Mouse (Mus musculus): ENCODE results near the gene Kcnn3.

DNA sequence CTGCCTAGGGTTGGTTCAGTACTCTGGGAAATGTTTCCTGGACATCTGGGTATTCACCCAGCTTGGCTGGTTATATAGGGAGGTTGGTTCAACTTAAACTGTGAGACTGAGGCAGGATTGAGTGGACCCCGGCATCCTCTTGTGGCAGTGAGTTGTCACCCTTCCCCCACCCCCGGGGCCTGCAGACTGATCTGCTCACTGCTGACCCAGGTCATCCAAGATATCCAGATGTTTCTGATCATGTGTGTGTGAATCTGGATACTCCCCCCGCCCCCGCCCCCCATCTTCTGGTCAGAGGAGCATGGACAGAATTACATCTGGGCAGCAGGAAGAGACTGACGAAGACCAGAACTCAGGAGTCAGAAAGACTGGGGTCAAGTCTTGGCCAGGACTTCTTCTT, 45.4 kb downstream of the Kcnn3 start:
- TF ChIP-seq CTCF (IDR thresholded peaks at IDR 0.05; ENCODE audit: borderline replicate concordance, insufficient read depth, low read depth, low read length): no peak
- no peak for TF ChIP-seq POLR2A (IDR thresholded peaks at IDR 0.05; ENCODE audit: borderline replicate concordance, insufficient read depth, low read length)

All from cerebellum, adult 2 months (tissue).